Mouse (Mus musculus): ENCODE results near the gene Epha1. TPM values are rescaled to one million over a fixed set of nuclear protein-coding genes. Genes with fewer than 3 reads are reported as not detected.

Epha1 gene
- polyA plus RNA-seq, 1 experiment from 2014 or later: 7.0 TPM

DNA sequence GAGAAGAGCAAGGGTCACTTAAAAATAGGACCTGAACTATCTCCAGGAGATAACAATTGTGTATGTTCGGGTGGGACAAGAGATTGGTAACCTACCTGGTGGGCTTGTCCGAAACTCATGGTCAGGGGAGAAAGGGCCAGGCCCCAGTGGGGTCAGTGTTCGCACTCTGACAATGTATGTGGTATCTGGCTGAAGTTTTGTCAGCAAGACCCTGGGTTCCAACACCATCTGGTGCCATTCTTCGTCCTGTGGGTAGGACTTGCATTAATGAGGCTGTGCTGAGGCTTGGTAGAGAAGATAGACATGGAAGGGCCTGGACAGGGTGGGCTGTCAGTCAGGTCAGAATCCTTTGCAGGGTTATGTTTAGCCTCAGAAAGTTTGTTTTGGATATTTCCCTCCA, 9.0 kb downstream of the Epha1 start:
- ATAC-seq (ENCODE audit: insufficient read depth) (no peak), DNase-seq (no peak)
- Histone ChIP-seq H3K27ac (ENCODE audit: low read depth) (no peak overlapping the region), H3K9ac (no peak overlapping the region), H3K4me3 (ENCODE audit: low read depth, low read length) (no peak overlapping the region), H3K9me3 (ENCODE audit: low read depth, low read length) (no peaks in the 10 kb centered on the region), H3K36me3 (ENCODE audit: insufficient read depth) (peaks cover 36% of the 10 kb centered on the region), H3K4me1 (ENCODE audit: insufficient read depth) (0 out of 2 replicates have a peak, but pooled peaks cover 11% of the 10 kb centered on the region), H3K27me3 (ENCODE audit: insufficient read depth, low read length) (no peaks in the 10 kb centered on the region), H3K4me2 (no peak overlapping the region)
- WGBS: 86% methylated on average over 4 of the region's 4 CpGs
- no peak for TF ChIP-seq CTCF (IDR thresholded peaks at IDR 0.05; ENCODE audit: low read depth)

DNA sequence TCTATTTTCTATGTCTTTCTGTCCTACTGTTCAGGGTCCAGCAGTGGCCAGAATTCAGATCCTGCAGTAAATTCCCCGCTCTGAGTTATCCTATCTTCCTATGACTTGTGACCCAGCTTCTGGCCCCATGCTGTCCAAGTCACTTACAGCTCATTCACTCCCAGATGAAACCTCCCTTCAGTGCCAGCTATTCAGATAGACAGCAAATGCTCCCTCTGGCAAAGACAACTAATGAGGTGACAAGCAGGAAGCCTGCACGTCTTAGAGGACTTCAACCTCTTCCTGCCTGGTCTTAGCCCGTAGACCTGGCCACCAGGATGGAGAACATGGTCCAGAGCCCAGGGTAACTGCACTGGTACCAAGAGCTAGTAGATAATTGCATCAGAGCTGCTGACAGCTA, 10.1 kb downstream of the Epha1 start:
- no peaks in the 10 kb centered on the region for H3K27me3 ChIP-seq (ENCODE audit: insufficient read depth, low read length)
- H3K9ac ChIP-seq: no peak overlapping the region
- 27% methylated on average over 3 of the region's 3 CpGs for WGBS
- H3K4me2 ChIP-seq: no peak overlapping the region
- 0 out of 2 replicates have a peak overlapping the region, but pooled peaks have one; percentile 69 for H3K27ac ChIP-seq (ENCODE audit: low read depth)
- H3K36me3 ChIP-seq (ENCODE audit: insufficient read depth): peaks cover 47% of the 10 kb centered on the region
- DNase-seq (peak; percentile 79), ATAC-seq (ENCODE audit: insufficient read depth) (peak; percentile 64)
- no peaks in the 10 kb centered on the region for H3K9me3 ChIP-seq (ENCODE audit: low read depth, low read length)
- H3K4me1 ChIP-seq (ENCODE audit: insufficient read depth): 0 out of 2 replicates have a peak, but pooled peaks cover 11% of the 10 kb centered on the region
- TF ChIP-seq CTCF (IDR thresholded peaks at IDR 0.05; ENCODE audit: low read depth): no peak
- H3K4me3 ChIP-seq (ENCODE audit: low read depth, low read length): no peak overlapping the region

DNA sequence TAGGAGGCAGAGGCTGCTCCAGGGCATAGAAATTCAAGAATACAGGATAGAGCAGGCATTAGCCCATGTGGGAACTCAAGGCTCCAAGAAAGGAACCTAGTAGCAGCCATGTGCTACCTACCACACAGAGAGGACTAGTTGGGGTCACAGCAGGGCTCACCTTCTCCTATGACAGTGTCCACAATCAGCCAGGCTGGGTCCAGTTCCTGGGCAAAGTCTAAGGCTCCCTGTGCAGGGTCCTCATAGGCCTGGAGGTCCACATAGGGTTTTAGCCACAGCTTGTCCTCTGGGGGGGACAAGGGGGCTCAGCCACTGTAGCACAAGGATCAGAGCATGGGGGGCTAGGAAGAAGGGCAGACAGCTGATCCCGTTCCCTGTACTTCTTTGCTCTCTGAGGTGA, 10.6 kb downstream of the Epha1 start:
- Histone ChIP-seq H3K4me1 (ENCODE audit: insufficient read depth) (0 out of 2 replicates have a peak, but pooled peaks cover 11% of the 10 kb centered on the region), H3K27ac (ENCODE audit: low read depth) (peak overlapping the region; percentile 69; the same call in 1 of the 2 replicates), H3K36me3 (ENCODE audit: insufficient read depth) (peaks cover 51% of the 10 kb centered on the region), H3K4me2 (no peak overlapping the region), H3K4me3 (ENCODE audit: low read depth, low read length) (no peak overlapping the region), H3K27me3 (ENCODE audit: insufficient read depth, low read length) (no peaks in the 10 kb centered on the region), H3K9ac (no peak overlapping the region), H3K9me3 (ENCODE audit: low read depth, low read length) (no peaks in the 10 kb centered on the region)
- peak; percentile 21; the same call in 1 of the 2 replicates for ATAC-seq (ENCODE audit: insufficient read depth)
- no peak for DNase-seq
- TF ChIP-seq CTCF (IDR thresholded peaks at IDR 0.05; ENCODE audit: low read depth): no peak
- 56% methylated on average over 1 of the region's 1 CpGs for WGBS

DNA sequence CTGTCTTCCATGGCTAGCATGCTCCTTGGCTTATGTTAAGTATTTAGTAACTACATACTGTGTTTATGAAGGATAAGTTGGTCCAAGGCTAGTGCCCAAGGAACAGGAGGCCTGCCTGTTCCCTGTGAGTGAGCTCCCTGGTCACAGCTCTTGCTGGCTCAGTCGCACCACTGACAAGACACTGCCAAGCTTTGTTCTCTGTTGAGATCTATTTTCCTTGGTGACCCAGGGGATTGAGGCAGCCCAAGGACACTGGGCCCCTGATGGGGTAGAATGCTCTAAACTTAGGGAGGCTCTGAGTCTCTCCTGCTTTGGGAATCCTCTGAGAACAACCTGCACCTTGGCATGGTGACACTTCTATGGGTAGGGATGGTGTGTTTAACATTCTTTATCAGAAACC, 11.0 kb downstream of the Epha1 start:
- 0 out of 2 replicates have a peak, but pooled peaks cover 11% of the 10 kb centered on the region for H3K4me1 ChIP-seq (ENCODE audit: insufficient read depth)
- 58% methylated on average over 1 of the region's 1 CpGs for WGBS
- no peak for TF ChIP-seq CTCF (IDR thresholded peaks at IDR 0.05; ENCODE audit: low read depth)

DNA sequence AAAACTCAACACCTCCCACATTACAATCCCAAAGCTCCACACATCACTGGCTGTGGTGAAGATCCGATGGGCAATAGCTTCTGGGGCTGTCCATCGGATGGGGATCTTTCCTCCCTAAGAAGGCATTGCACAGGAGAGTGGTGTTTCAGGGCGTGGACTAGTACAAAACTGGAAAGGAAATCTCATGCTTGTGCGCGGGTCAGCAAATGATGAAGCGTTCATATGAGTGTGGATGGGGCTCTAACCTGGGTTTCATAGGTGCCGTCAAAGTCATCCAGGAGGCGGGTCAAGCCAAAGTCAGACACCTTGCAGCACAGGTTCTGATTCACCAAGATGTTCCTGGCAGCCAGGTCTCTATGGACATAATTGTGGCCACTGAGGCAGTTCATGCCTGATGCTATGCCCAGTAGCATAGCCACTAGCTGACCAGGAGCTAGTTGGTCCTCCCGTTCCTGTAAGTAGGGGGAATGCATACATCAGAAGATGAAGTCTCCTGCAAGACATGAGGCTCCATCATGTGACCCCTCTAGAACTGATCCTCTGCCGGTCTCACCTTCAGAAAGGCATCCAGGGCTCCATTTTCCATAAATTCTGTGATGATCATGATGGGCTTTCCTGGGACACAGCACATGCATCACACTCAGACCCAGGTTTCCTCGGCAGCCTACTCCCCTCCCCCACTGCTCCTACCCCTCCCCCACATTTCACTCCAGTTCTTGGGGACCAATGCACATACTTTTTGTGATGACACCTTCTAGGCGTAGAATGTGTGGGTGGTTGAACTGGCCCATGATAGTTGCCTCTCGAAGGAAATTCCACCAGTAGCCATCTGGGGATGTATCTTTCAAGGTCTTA, 11.8 kb downstream of the Epha1 start:
- 0 out of 2 replicates have a peak, but pooled peaks cover 11% of the 10 kb centered on the region for H3K4me1 ChIP-seq (ENCODE audit: insufficient read depth)
- no peak overlapping the region for H3K4me2 ChIP-seq
- H3K4me3 ChIP-seq (ENCODE audit: low read depth, low read length): no peak overlapping the region
- H3K9ac ChIP-seq: no peak overlapping the region
- no peaks in the 10 kb centered on the region for H3K27me3 ChIP-seq (ENCODE audit: insufficient read depth, low read length)
- H3K27ac ChIP-seq (ENCODE audit: low read depth): no peak overlapping the region; the same call in 1 of the 2 replicates
- no peak for ATAC-seq (ENCODE audit: insufficient read depth)
- no peak for DNase-seq
- no peak for TF ChIP-seq CTCF (IDR thresholded peaks at IDR 0.05; ENCODE audit: low read depth)
- H3K9me3 ChIP-seq (ENCODE audit: low read depth, low read length): no peaks in the 10 kb centered on the region
- peaks cover 64% of the 10 kb centered on the region for H3K36me3 ChIP-seq (ENCODE audit: insufficient read depth)
- WGBS: 86% methylated on average over 13 of the region's 13 CpGs

More for the DNA sequence above, 11.0 kb downstream of the Epha1 start:
- no peak for DNase-seq
- Histone ChIP-seq H3K27ac (ENCODE audit: low read depth) (peak overlapping the region; percentile 69; the same call in 1 of the 2 replicates), H3K4me3 (ENCODE audit: low read depth, low read length) (no peak overlapping the region), H3K9me3 (ENCODE audit: low read depth, low read length) (no peaks in the 10 kb centered on the region), H3K36me3 (ENCODE audit: insufficient read depth) (peaks cover 56% of the 10 kb centered on the region), H3K27me3 (ENCODE audit: insufficient read depth, low read length) (no peaks in the 10 kb centered on the region), H3K4me2 (no peak overlapping the region), H3K9ac (no peak overlapping the region)
- no peak for ATAC-seq (ENCODE audit: insufficient read depth)

DNA sequence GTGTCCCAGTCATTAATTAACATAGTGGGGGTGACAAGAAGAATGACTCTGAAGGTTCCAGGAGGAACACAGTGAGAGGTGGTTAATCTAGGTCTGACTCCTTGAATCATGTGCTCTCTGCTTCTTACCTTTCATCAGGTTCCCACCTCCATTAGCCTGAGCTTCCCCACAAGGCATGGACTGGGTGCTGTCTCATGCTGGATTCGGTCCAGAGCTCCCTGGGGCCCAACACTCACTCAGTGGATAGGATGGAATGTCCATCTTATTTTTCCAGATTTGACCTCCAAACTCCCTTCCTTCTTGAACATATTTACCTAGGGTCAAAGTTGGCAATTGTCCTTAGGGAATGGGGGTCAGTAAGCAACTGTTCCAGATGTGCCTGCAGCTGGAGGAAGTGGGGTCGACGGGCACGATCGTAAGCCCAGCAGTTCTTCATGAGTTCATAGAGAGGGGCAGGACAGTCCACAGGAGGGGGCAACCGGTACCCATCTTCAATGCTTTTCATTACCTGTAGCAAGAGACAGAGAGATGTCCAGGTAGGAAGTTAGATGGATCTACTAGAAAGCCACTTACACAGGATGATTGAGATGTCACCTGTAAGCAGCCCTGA, 12.7 kb downstream of the Epha1 start:
- Histone ChIP-seq H3K36me3 (ENCODE audit: insufficient read depth) (peaks cover 71% of the 10 kb centered on the region), H3K9ac (no peak overlapping the region), H3K4me3 (ENCODE audit: low read depth, low read length) (no peak overlapping the region), H3K4me1 (ENCODE audit: insufficient read depth) (0 out of 2 replicates have a peak, but pooled peaks cover 11% of the 10 kb centered on the region), H3K4me2 (no peak overlapping the region), H3K27me3 (ENCODE audit: insufficient read depth, low read length) (no peaks in the 10 kb centered on the region), H3K27ac (ENCODE audit: low read depth) (peak overlapping the region; percentile 69; the same call in 1 of the 2 replicates), H3K9me3 (ENCODE audit: low read depth, low read length) (no peaks in the 10 kb centered on the region)
- TF ChIP-seq CTCF (IDR thresholded peaks at IDR 0.05; ENCODE audit: low read depth): no peak
- ATAC-seq (ENCODE audit: insufficient read depth) (no peak), DNase-seq (no peak)
- 80% methylated on average over 6 of the region's 6 CpGs for WGBS
